Mouse (Mus musculus): ENCODE measurements around the gene Rdh11.

DNA sequence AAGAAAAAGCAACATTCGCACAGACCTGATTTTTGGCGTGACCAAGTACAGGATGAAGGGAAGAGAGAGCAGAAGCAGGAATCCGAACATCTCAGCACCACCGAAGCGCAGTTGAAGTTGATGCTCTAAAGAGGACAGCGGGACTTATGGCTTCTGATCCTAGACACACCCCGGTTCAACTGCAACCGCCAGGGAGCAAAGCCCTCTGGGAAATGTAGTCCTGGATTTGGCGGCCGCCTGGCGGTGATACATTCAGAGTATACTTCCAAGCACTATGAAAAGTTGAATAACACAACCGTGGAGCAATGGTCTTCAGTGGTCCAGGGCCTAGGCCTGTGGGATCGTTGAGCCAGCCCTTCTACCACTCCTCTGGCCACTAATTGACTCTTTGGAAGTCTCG, 392 bp downstream of the Rdh11 start:
- TF ChIP-seq CTCF (IDR thresholded peaks at IDR 0.05; ENCODE audit: insufficient read depth, low read length), result peak; percentile 42
- no peak for TF ChIP-seq POLR2A (IDR thresholded peaks at IDR 0.05; ENCODE audit: borderline replicate concordance, extremely low read depth, low read depth, low read length)
